Mouse (Mus musculus): ENCODE data around the gene Gm3376.
"Not testable (repeated sequence)": the region's sequence is repeated elsewhere in the genome, so short reads cannot be mapped to it uniquely, and the experiment has no call there.

Gm3376 gene

DNA sequence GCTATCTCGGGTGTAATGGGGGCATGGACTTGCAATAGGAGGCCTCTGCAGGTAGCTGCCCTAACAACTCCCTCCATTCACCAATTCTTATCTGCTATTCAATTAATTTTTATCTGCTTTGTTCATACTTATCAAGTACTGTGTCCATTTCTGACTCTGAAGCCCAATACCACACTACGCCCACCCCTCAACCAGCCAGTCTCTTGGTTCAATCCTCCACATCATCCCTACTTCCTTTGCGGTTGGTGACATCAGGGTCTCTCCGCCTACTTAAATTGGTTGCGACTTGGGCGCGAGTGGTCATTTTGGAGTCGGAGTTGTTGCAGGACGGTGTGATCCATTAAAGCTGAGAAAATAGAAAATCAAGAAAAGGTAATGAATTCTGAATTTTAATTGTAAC, at the start of gene Gm3376:
TSS of gene Gm3376 (plus strand) at position 301 of the 400 bp plus-strand sequence.
- DNase-seq (ENCODE audit: low spot score in 2 of 2): not testable (repeated sequence)
